Mouse (Mus musculus): ENCODE data around the gene Timm50. TPM values are rescaled to one million over a fixed set of nuclear protein-coding genes. Genes with fewer than 3 reads are reported as not detected.

The Timm50 gene
- total and polyA plus RNA-seq, 3 experiments = 86.3 to 145 (median 126) TPM

DNA sequence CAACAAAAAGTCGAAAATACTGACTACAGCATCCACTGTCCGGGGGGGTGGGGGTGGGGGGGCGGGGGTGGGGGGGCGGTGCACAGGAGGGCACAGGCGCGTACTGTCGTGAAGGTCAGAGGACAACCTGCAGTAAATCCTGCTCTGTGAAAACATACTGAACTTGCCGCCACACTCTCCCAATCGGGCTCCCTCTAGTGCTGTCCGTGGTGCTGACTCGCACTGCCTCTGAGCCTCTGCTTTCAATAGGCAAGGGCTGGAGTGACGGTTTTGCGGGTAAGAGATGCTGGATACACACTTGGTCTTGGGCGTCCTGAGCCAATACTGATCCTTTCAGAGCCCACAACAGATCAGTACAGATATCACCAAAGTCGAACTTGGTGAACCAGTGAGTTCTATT is 48.1 kb downstream of the Timm50 start:
- Histone ChIP-seq H3K4me1 (ENCODE audit: control insufficient read depth in 1 of 2, insufficient read depth in 2 of 2) (no peaks in the 10 kb centered on the region), H3K36me3 (replicated peaks in 1 of 2; ENCODE audit: control insufficient read depth in 1 of 2, insufficient read depth in 1 of 2, low read length in 1 of 2) (no peaks in the 10 kb centered on the region), H3K27me3 (replicated peaks) (peaks cover 13% of the 10 kb centered on the region), H3K4me3 (replicated peaks in 1 of 3; ENCODE audit: low read depth in 2 of 3, low read length in 2 of 3, poor library complexity in 1 of 3) (no peak overlapping the region), H3K27ac (ENCODE audit: insufficient read depth, low read depth) (no peak overlapping the region), H3K79me2 (replicated peaks; ENCODE audit: control insufficient read depth, extremely low read depth, insufficient read depth, poor library complexity, severe bottlenecking) (no peaks in the 10 kb centered on the region), H3K4me2 (ENCODE audit: insufficient read depth, low read depth, poor library complexity, severe bottlenecking) (no peak overlapping the region), H3K9ac (ENCODE audit: insufficient read depth, low read depth) (no peak overlapping the region), H3K9me3 (replicated peaks; ENCODE audit: low read length) (peaks cover 10% of the 10 kb centered on the region)
- peak; percentile 53 for DNase-seq (ENCODE audit: extremely low read depth)
- dilution Hi-C loops (cut with MboI; ENCODE audit: extremely low pct_ligation_motif_present, extremely low pct_unique_long_range_greater_than_20kb, low sequenced_read_pairs) = no loop called here
- in situ Hi-C loops (cut with MboI; ENCODE audit: low pct_ligation_motif_present, low pct_unique_long_range_greater_than_20kb, low sequenced_read_pairs) = no loop called here
- no peak for TF ChIP-seq BHLHE40 (IDR thresholded peaks at IDR 0.05; ENCODE audit: low read depth, low read length)
- TF ChIP-seq SIN3A (IDR thresholded peaks at IDR 0.05; ENCODE audit: low read length) = peak; percentile 53; the same call in 1 of the 2 replicates
- no peak for TF ChIP-seq MAFK (IDR thresholded peaks at IDR 0.05; ENCODE audit: insufficient replicate concordance, low read length)
- TF ChIP-seq MXI1 (IDR thresholded peaks at IDR 0.05; ENCODE audit: low read depth, low read length) = peak; percentile 34; the same call in 1 of the 2 replicates
- no peak for TF ChIP-seq SMC3 (IDR thresholded peaks at IDR 0.05; ENCODE audit: low read depth, low read length)

- Histone ChIP-seq H3K27ac (ENCODE audit: insufficient read depth, low read depth) (no peak overlapping the region), H3K4me1 (ENCODE audit: control insufficient read depth in 1 of 2, insufficient read depth in 2 of 2) (no peaks in the 10 kb centered on the region), H3K9me3 (replicated peaks; ENCODE audit: low read length) (peaks cover 3% of the 10 kb centered on the region), H3K36me3 (replicated peaks in 1 of 2; ENCODE audit: control insufficient read depth in 1 of 2, insufficient read depth in 1 of 2, low read length in 1 of 2) (no peaks in the 10 kb centered on the region), H3K9ac (ENCODE audit: insufficient read depth, low read depth) (no peak overlapping the region), H3K27me3 (replicated peaks) (peaks cover 13% of the 10 kb centered on the region), H3K4me3 (replicated peaks in 1 of 3; ENCODE audit: low read depth in 2 of 3, low read length in 2 of 3, poor library complexity in 1 of 3) (no peak overlapping the region), H3K4me2 (ENCODE audit: insufficient read depth, low read depth, poor library complexity, severe bottlenecking) (no peak overlapping the region), H3K79me2 (replicated peaks; ENCODE audit: control insufficient read depth, extremely low read depth, insufficient read depth, poor library complexity, severe bottlenecking) (no peaks in the 10 kb centered on the region)
- dilution Hi-C loops (cut with MboI; ENCODE audit: extremely low pct_ligation_motif_present, extremely low pct_unique_long_range_greater_than_20kb, low sequenced_read_pairs) (no loop called here), in situ Hi-C loops (cut with MboI; ENCODE audit: low pct_ligation_motif_present, low pct_unique_long_range_greater_than_20kb, low sequenced_read_pairs) (no loop called here)
- DNase-seq (ENCODE audit: extremely low read depth) = no peak
- no peak for TF ChIP-seq SMC3 (IDR thresholded peaks at IDR 0.05; ENCODE audit: low read depth, low read length)
- no peak for TF ChIP-seq HCFC1 (IDR thresholded peaks at IDR 0.05; ENCODE audit: low read depth, low read length)
- TF ChIP-seq MAX (IDR thresholded peaks at IDR 0.05; ENCODE audit: low read length) = no peak
- no peak for TF ChIP-seq BHLHE40 (IDR thresholded peaks at IDR 0.05; ENCODE audit: low read depth, low read length)
- no peak for TF ChIP-seq USF2 (conservative IDR thresholded peaks at IDR 0.05; ENCODE audit: low read depth, low read length)
- TF ChIP-seq MAFK (IDR thresholded peaks at IDR 0.05; ENCODE audit: insufficient replicate concordance, low read length) = no peak
- TF ChIP-seq UBTF (IDR thresholded peaks at IDR 0.05; ENCODE audit: low read depth, low read length) = no peak
- no peak for TF ChIP-seq NELFE (IDR thresholded peaks at IDR 0.05; ENCODE audit: low read depth, low read length)
- TF ChIP-seq ZNF384 (IDR thresholded peaks at IDR 0.05; ENCODE audit: low read depth, low read length) = no peak
- TF ChIP-seq NRF1 (IDR thresholded peaks at IDR 0.05; ENCODE audit: low read depth, low read length) = no peak
- TF ChIP-seq MYC (IDR thresholded peaks at IDR 0.05; ENCODE audit: low read depth, low read length) = no peak
- no peak for TF ChIP-seq ELF1 (IDR thresholded peaks at IDR 0.05; ENCODE audit: low read depth, low read length)
- TF ChIP-seq RAD21 (IDR thresholded peaks at IDR 0.05; ENCODE audit: low read depth, low read length) = no peak
- TF ChIP-seq CHD1 (IDR thresholded peaks at IDR 0.05; ENCODE audit: low read depth, low read length) = no peak
- TF ChIP-seq POLR2AphosphoS2 (IDR thresholded peaks at IDR 0.05; ENCODE audit: low read depth, low read length) = no peak
- TF ChIP-seq MAZ (IDR thresholded peaks at IDR 0.05; ENCODE audit: low read depth, low read length) = no peak
- TF ChIP-seq RCOR1 (conservative IDR thresholded peaks at IDR 0.05; ENCODE audit: low read depth, low read length) = no peak
- no peak for TF ChIP-seq TCF12 (IDR thresholded peaks at IDR 0.05; ENCODE audit: low read depth, low read length)
These were observed 49.0 kb downstream of the Timm50 start for GRCm38 (mm10) chr7:28262861-28263260.

Other genes starting within 250 kb of the Timm50 start
- not detected in 2 replicates for gene Fcgbp, start 240.8 kb downstream of the Timm50 start, total RNA-seq (2012; rRNA removed)
- not detected in 2 replicates for gene Fcgbp, start 240.8 kb downstream of the Timm50 start, total RNA-seq (2014; rRNA removed)
- gene Fcgbp, start 240.8 kb downstream of the Timm50 start, polyA plus RNA-seq (2012; ENCODE audit: insufficient read length, low read depth) = not detected in 2 replicates
- gene 9530053A07Rik, start 182.6 kb downstream of the Timm50 start, total RNA-seq (2012; rRNA removed) = 0.34 and 0.64 TPM in 2 replicates
- gene 9530053A07Rik, start 182.6 kb downstream of the Timm50 start, total RNA-seq (2014; rRNA removed) = 0.05 and 0.07 TPM in 2 replicates
- 0.03 and 0.08 TPM in 2 replicates for gene 9530053A07Rik, start 182.6 kb downstream of the Timm50 start, polyA plus RNA-seq (2012; ENCODE audit: insufficient read length, low read depth)
- gene Fbl, start 142.4 kb downstream of the Timm50 start, total RNA-seq (2012; rRNA removed) = 180 and 214 TPM in 2 replicates
- gene Fbl, start 142.4 kb downstream of the Timm50 start, total RNA-seq (2014; rRNA removed) = 140 and 151 TPM in 2 replicates
- gene Fbl, start 142.4 kb downstream of the Timm50 start, polyA plus RNA-seq (2012; ENCODE audit: insufficient read length, low read depth) = 426 and 516 TPM in 2 replicates
- 0.47 and 0.67 TPM in 2 replicates for gene Dyrk1b, start 132.6 kb downstream of the Timm50 start, total RNA-seq (2012; rRNA removed)
- gene Dyrk1b, start 132.6 kb downstream of the Timm50 start, total RNA-seq (2014; rRNA removed) = 0.26 TPM in 1 of 2 replicates, not detected in the other
- gene Dyrk1b, start 132.6 kb downstream of the Timm50 start, polyA plus RNA-seq (2012; ENCODE audit: insufficient read length, low read depth) = 0.51 and 0.60 TPM in 2 replicates
- gene Eid2, start 44.2 kb downstream of the Timm50 start, total RNA-seq (2012; rRNA removed) = not detected in 2 replicates
- not detected in 2 replicates for gene Eid2, start 44.2 kb downstream of the Timm50 start, total RNA-seq (2014; rRNA removed)
- gene Eid2, start 44.2 kb downstream of the Timm50 start, polyA plus RNA-seq (2012; ENCODE audit: insufficient read length, low read depth) = not detected in 2 replicates
- 3.2 and 3.3 TPM in 2 replicates for gene Eid2b, start 34.3 kb downstream of the Timm50 start, total RNA-seq (2012; rRNA removed)
- 3.2 and 3.8 TPM in 2 replicates for gene Eid2b, start 34.3 kb downstream of the Timm50 start, total RNA-seq (2014; rRNA removed)
- gene Eid2b, start 34.3 kb downstream of the Timm50 start, polyA plus RNA-seq (2012; ENCODE audit: insufficient read length, low read depth) = 1.6 and 1.8 TPM in 2 replicates
- gene Selenov, start 20.9 kb downstream of the Timm50 start, total RNA-seq (2012; rRNA removed) = not detected in 2 replicates
- gene Selenov, start 20.9 kb downstream of the Timm50 start, total RNA-seq (2014; rRNA removed) = not detected in 2 replicates
- gene Selenov, start 20.9 kb downstream of the Timm50 start, polyA plus RNA-seq (2012; ENCODE audit: insufficient read length, low read depth) = not detected in 2 replicates
- 0.21 TPM in 1 of 2 replicates, not detected in the other for gene Dll3, start 9.8 kb downstream of the Timm50 start, total RNA-seq (2012; rRNA removed)
- 0.11 TPM in 1 of 2 replicates, not detected in the other for gene Dll3, start 9.8 kb downstream of the Timm50 start, total RNA-seq (2014; rRNA removed)
- 0.29 and 0.44 TPM in 2 replicates for gene Dll3, start 9.8 kb downstream of the Timm50 start, polyA plus RNA-seq (2012; ENCODE audit: insufficient read length, low read depth)
- gene Supt5, start 26.7 kb upstream of the Timm50 start, total RNA-seq (2012; rRNA removed) = 67.3 and 76.2 TPM in 2 replicates
- gene Supt5, start 26.7 kb upstream of the Timm50 start, total RNA-seq (2014; rRNA removed) = 33.8 and 35.5 TPM in 2 replicates
- gene Supt5, start 26.7 kb upstream of the Timm50 start, polyA plus RNA-seq (2012; ENCODE audit: insufficient read length, low read depth) = 111 and 118 TPM in 2 replicates
- gene Rps16, start 38.6 kb upstream of the Timm50 start, total RNA-seq (2012; rRNA removed) = 1,915 and 2,040 TPM in 2 replicates
- 42.7 and 66.7 TPM in 2 replicates for gene Rps16, start 38.6 kb upstream of the Timm50 start, total RNA-seq (2014; rRNA removed)
- 1,205 and 1,254 TPM in 2 replicates for gene Rps16, start 38.6 kb upstream of the Timm50 start, polyA plus RNA-seq (2012; ENCODE audit: insufficient read length, low read depth)
- 3.3 and 4.7 TPM in 2 replicates for gene Plekhg2, start 60.5 kb upstream of the Timm50 start, total RNA-seq (2012; rRNA removed)
- gene Plekhg2, start 60.5 kb upstream of the Timm50 start, total RNA-seq (2014; rRNA removed) = 0.39 and 0.43 TPM in 2 replicates
- 5.2 and 5.5 TPM in 2 replicates for gene Plekhg2, start 60.5 kb upstream of the Timm50 start, polyA plus RNA-seq (2012; ENCODE audit: insufficient read length, low read depth)
- gene Zfp36, start 68.2 kb upstream of the Timm50 start, total RNA-seq (2012; rRNA removed) = 2.8 and 3.5 TPM in 2 replicates
- gene Zfp36, start 68.2 kb upstream of the Timm50 start, total RNA-seq (2014; rRNA removed) = 1.1 and 1.9 TPM in 2 replicates
- 8.9 and 9.9 TPM in 2 replicates for gene Zfp36, start 68.2 kb upstream of the Timm50 start, polyA plus RNA-seq (2012; ENCODE audit: insufficient read length, low read depth)
- 23.5 and 27.8 TPM in 2 replicates for gene Med29, start 80.6 kb upstream of the Timm50 start, total RNA-seq (2012; rRNA removed)
- gene Med29, start 80.6 kb upstream of the Timm50 start, total RNA-seq (2014; rRNA removed) = 19.4 and 19.8 TPM in 2 replicates
- 25.4 and 26.9 TPM in 2 replicates for gene Med29, start 80.6 kb upstream of the Timm50 start, polyA plus RNA-seq (2012; ENCODE audit: insufficient read length, low read depth)
- gene Paf1, start 80.9 kb upstream of the Timm50 start, total RNA-seq (2012; rRNA removed) = 45.9 and 71.0 TPM in 2 replicates
- 42.2 and 57.8 TPM in 2 replicates for gene Paf1, start 80.9 kb upstream of the Timm50 start, total RNA-seq (2014; rRNA removed)
- 105 and 151 TPM in 2 replicates for gene Paf1, start 80.9 kb upstream of the Timm50 start, polyA plus RNA-seq (2012; ENCODE audit: insufficient read length, low read depth)
- gene Gmfg, start 125.4 kb upstream of the Timm50 start, total RNA-seq (2012; rRNA removed) = 64.3 and 87.9 TPM in 2 replicates
- gene Gmfg, start 125.4 kb upstream of the Timm50 start, total RNA-seq (2014; rRNA removed) = 51.6 and 52.3 TPM in 2 replicates
- gene Gmfg, start 125.4 kb upstream of the Timm50 start, polyA plus RNA-seq (2012; ENCODE audit: insufficient read length, low read depth) = 45.1 and 45.9 TPM in 2 replicates
- gene Lrfn1, start 139.9 kb upstream of the Timm50 start, total RNA-seq (2012; rRNA removed) = 1.9 and 2.7 TPM in 2 replicates
- gene Lrfn1, start 139.9 kb upstream of the Timm50 start, total RNA-seq (2014; rRNA removed) = 0.31 and 0.67 TPM in 2 replicates
- gene Lrfn1, start 139.9 kb upstream of the Timm50 start, polyA plus RNA-seq (2012; ENCODE audit: insufficient read length, low read depth) = 0.99 and 1.00 TPM in 2 replicates
- gene Ifnl2, start 198.4 kb upstream of the Timm50 start, total RNA-seq (2012; rRNA removed) = not detected in 2 replicates
- not detected in 2 replicates for gene Ifnl2, start 198.4 kb upstream of the Timm50 start, total RNA-seq (2014; rRNA removed)
- gene Ifnl2, start 198.4 kb upstream of the Timm50 start, polyA plus RNA-seq (2012; ENCODE audit: insufficient read length, low read depth) = not detected in 2 replicates
- not detected in 2 replicates for gene Ifnl3, start 210.8 kb upstream of the Timm50 start, total RNA-seq (2012; rRNA removed)
- not detected in 2 replicates for gene Ifnl3, start 210.8 kb upstream of the Timm50 start, total RNA-seq (2014; rRNA removed)
- gene Ifnl3, start 210.8 kb upstream of the Timm50 start, polyA plus RNA-seq (2012; ENCODE audit: insufficient read length, low read depth) = not detected in 2 replicates
- gene Sycn, start 228.8 kb upstream of the Timm50 start, total RNA-seq (2012; rRNA removed) = not detected in 2 replicates
- not detected in 2 replicates for gene Sycn, start 228.8 kb upstream of the Timm50 start, total RNA-seq (2014; rRNA removed)
- gene Sycn, start 228.8 kb upstream of the Timm50 start, polyA plus RNA-seq (2012; ENCODE audit: insufficient read length, low read depth) = not detected in 2 replicates
- gene Nccrp1, start 235.2 kb upstream of the Timm50 start, total RNA-seq (2012; rRNA removed) = not detected in 2 replicates
- gene Nccrp1, start 235.2 kb upstream of the Timm50 start, total RNA-seq (2014; rRNA removed) = not detected in 2 replicates
- not detected in 2 replicates for gene Nccrp1, start 235.2 kb upstream of the Timm50 start, polyA plus RNA-seq (2012; ENCODE audit: insufficient read length, low read depth)

All from CH12.LX (cell line).